Mouse (Mus musculus): ENCODE measurements around the gene Sez6l2. TPM values are rescaled to one million over a fixed set of nuclear protein-coding genes. Genes with fewer than 3 reads are reported as not detected.

The Sez6l2 gene
- total and polyA plus RNA-seq, 3 experiments: 0.22 to 8.0 (median 0.34) TPM

- TF ChIP-seq GATA1 (IDR thresholded peaks at IDR 0.05; ENCODE audit: borderline replicate concordance, low read length) (no peak), GATA2 (IDR thresholded peaks at IDR 0.05; ENCODE audit: borderline replicate concordance, low read depth, low read length) (no peak), TAL1 (conservative IDR thresholded peaks at IDR 0.05; ENCODE audit: low read depth, low read length) (no peak), POLR2AphosphoS5 (IDR thresholded peaks at IDR 0.05; ENCODE audit: insufficient replicate concordance, low read depth, low read length) (no peak), CTCF (IDR thresholded peaks at IDR 0.05; ENCODE audit: low read depth, low read length) (no peak)
- Histone ChIP-seq H3K4me3 (ENCODE audit: low read depth, low read length) (no peak overlapping the region), H3K4me1 (ENCODE audit: insufficient read depth, low read depth, low read length) (peaks cover 92% of the 10 kb centered on the region), H3K27me3 (ENCODE audit: insufficient read depth, low read length) (no peaks in the 10 kb centered on the region), H3K9me3 (replicated peaks) (no peaks in the 10 kb centered on the region), H3K36me3 (replicated peaks) (peaks cover 76% of the 10 kb centered on the region)
- no peak for ATAC-seq (ENCODE audit: extremely low read depth, insufficient number of reproducible peaks, low FRiP score, poor library complexity, severe bottlenecking)
- no peak for DNase-seq (ENCODE audit: low spot score)
Observed at GRCm38 (mm10) chr7:127020031-127020430, 69.7 kb downstream of the Sez6l2 start.

Other genes starting within 250 kb of the Sez6l2 start
Only the 20 nearest of the 29 such genes appear.
- not detected in 2 replicates for gene Fam57b, start 152.9 kb upstream of the Sez6l2 start, total RNA-seq (2014; fragmentation: Nextera tagmentation)
- gene Fam57b, start 152.9 kb upstream of the Sez6l2 start, total RNA-seq (2017): 0.05 TPM in 1 of 2 replicates, not detected in the other
- gene Fam57b, start 152.9 kb upstream of the Sez6l2 start, polyA plus RNA-seq (2012): 0.02 and 0.06 TPM in 2 replicates
- not detected in 2 replicates for gene 4930451I11Rik, start 118.9 kb upstream of the Sez6l2 start, total RNA-seq (2014; fragmentation: Nextera tagmentation)
- not detected in 2 replicates for gene 4930451I11Rik, start 118.9 kb upstream of the Sez6l2 start, total RNA-seq (2017)
- gene 4930451I11Rik, start 118.9 kb upstream of the Sez6l2 start, polyA plus RNA-seq (2012): not detected in 2 replicates
- gene Doc2a, start 103.1 kb upstream of the Sez6l2 start, total RNA-seq (2014; fragmentation: Nextera tagmentation): not detected in 2 replicates
- 0.11 and 0.23 TPM in 2 replicates for gene Doc2a, start 103.1 kb upstream of the Sez6l2 start, total RNA-seq (2017)
- not detected in 2 replicates for gene Doc2a, start 103.1 kb upstream of the Sez6l2 start, polyA plus RNA-seq (2012)
- gene Hirip3, start 88.6 kb upstream of the Sez6l2 start, total RNA-seq (2014; fragmentation: Nextera tagmentation): 46.8 and 53.2 TPM in 2 replicates
- 90.4 and 115 TPM in 2 replicates for gene Hirip3, start 88.6 kb upstream of the Sez6l2 start, total RNA-seq (2017)
- gene Hirip3, start 88.6 kb upstream of the Sez6l2 start, polyA plus RNA-seq (2012): 158 and 159 TPM in 2 replicates
- gene Ino80e, start 88.2 kb upstream of the Sez6l2 start, total RNA-seq (2014; fragmentation: Nextera tagmentation): 106 and 136 TPM in 2 replicates
- gene Ino80e, start 88.2 kb upstream of the Sez6l2 start, total RNA-seq (2017): 50.7 and 60.3 TPM in 2 replicates
- gene Ino80e, start 88.2 kb upstream of the Sez6l2 start, polyA plus RNA-seq (2012): 893 and 1,187 TPM in 2 replicates
- gene Taok2, start 65.9 kb upstream of the Sez6l2 start, total RNA-seq (2014; fragmentation: Nextera tagmentation): 42.9 and 53.6 TPM in 2 replicates
- 36.2 and 38.3 TPM in 2 replicates for gene Taok2, start 65.9 kb upstream of the Sez6l2 start, total RNA-seq (2017)
- gene Taok2, start 65.9 kb upstream of the Sez6l2 start, polyA plus RNA-seq (2012): 181 and 222 TPM in 2 replicates
- 33.6 and 38.7 TPM in 2 replicates for gene Tmem219, start 27.6 kb upstream of the Sez6l2 start, total RNA-seq (2014; fragmentation: Nextera tagmentation)
- gene Tmem219, start 27.6 kb upstream of the Sez6l2 start, total RNA-seq (2017): 32.9 and 42.2 TPM in 2 replicates
- gene Tmem219, start 27.6 kb upstream of the Sez6l2 start, polyA plus RNA-seq (2012): 66.6 and 86.4 TPM in 2 replicates
- gene Kctd13, start 21.7 kb upstream of the Sez6l2 start, total RNA-seq (2014; fragmentation: Nextera tagmentation): 22.4 and 25.3 TPM in 2 replicates
- 6.2 and 8.6 TPM in 2 replicates for gene Kctd13, start 21.7 kb upstream of the Sez6l2 start, total RNA-seq (2017)
- 23.4 and 30.7 TPM in 2 replicates for gene Kctd13, start 21.7 kb upstream of the Sez6l2 start, polyA plus RNA-seq (2012)
- not detected in 2 replicates for gene Asphd1, start 981 bp upstream of the Sez6l2 start, total RNA-seq (2014; fragmentation: Nextera tagmentation)
- not detected in 2 replicates for gene Asphd1, start 981 bp upstream of the Sez6l2 start, total RNA-seq (2017)
- gene Asphd1, start 981 bp upstream of the Sez6l2 start, polyA plus RNA-seq (2012): not detected in 2 replicates
- 37.5 and 44.6 TPM in 2 replicates for gene Cdipt, start 25.4 kb downstream of the Sez6l2 start, total RNA-seq (2014; fragmentation: Nextera tagmentation)
- gene Cdipt, start 25.4 kb downstream of the Sez6l2 start, total RNA-seq (2017): 62.0 and 63.8 TPM in 2 replicates
- 91.2 and 108 TPM in 2 replicates for gene Cdipt, start 25.4 kb downstream of the Sez6l2 start, polyA plus RNA-seq (2012)
- gene Cdiptos, start 25.5 kb downstream of the Sez6l2 start, total RNA-seq (2014; fragmentation: Nextera tagmentation): 2.0 TPM in 1 of 2 replicates, not detected in the other
- gene Cdiptos, start 25.5 kb downstream of the Sez6l2 start, total RNA-seq (2017): 0.55 and 1.2 TPM in 2 replicates
- 0.07 and 0.18 TPM in 2 replicates for gene Cdiptos, start 25.5 kb downstream of the Sez6l2 start, polyA plus RNA-seq (2012)
- 5.9 and 10.6 TPM in 2 replicates for gene Mvp, start 64.1 kb downstream of the Sez6l2 start, total RNA-seq (2014; fragmentation: Nextera tagmentation)
- 22.8 and 28.0 TPM in 2 replicates for gene Mvp, start 64.1 kb downstream of the Sez6l2 start, total RNA-seq (2017)
- gene Mvp, start 64.1 kb downstream of the Sez6l2 start, polyA plus RNA-seq (2012): 13.7 and 13.9 TPM in 2 replicates
- not detected in 2 replicates for gene Pagr1b, start 65.9 kb downstream of the Sez6l2 start, total RNA-seq (2014; fragmentation: Nextera tagmentation)
- gene Pagr1b, start 65.9 kb downstream of the Sez6l2 start, total RNA-seq (2017): 1.0 TPM in 1 of 2 replicates, not detected in the other
- 4.6 and 6.2 TPM in 2 replicates for gene Pagr1b, start 65.9 kb downstream of the Sez6l2 start, polyA plus RNA-seq (2012)
- 36.2 and 40.1 TPM in 2 replicates for gene Pagr1a, start 66.8 kb downstream of the Sez6l2 start, total RNA-seq (2014; fragmentation: Nextera tagmentation)
- gene Pagr1a, start 66.8 kb downstream of the Sez6l2 start, total RNA-seq (2017): 46.5 and 51.2 TPM in 2 replicates
- 30.4 and 56.1 TPM in 2 replicates for gene Pagr1a, start 66.8 kb downstream of the Sez6l2 start, polyA plus RNA-seq (2012)
- 21.4 and 35.9 TPM in 2 replicates for gene Gm42742, start 70.5 kb downstream of the Sez6l2 start, total RNA-seq (2014; fragmentation: Nextera tagmentation)
- 0.93 and 9.2 TPM in 2 replicates for gene Gm42742, start 70.5 kb downstream of the Sez6l2 start, total RNA-seq (2017)
- gene Gm42742, start 70.5 kb downstream of the Sez6l2 start, polyA plus RNA-seq (2012): 128 and 159 TPM in 2 replicates
- 6.4 and 13.6 TPM in 2 replicates for gene Prrt2, start 70.6 kb downstream of the Sez6l2 start, total RNA-seq (2014; fragmentation: Nextera tagmentation)
- gene Prrt2, start 70.6 kb downstream of the Sez6l2 start, total RNA-seq (2017): 0.35 TPM in 1 of 2 replicates, not detected in the other
- 1.5 and 2.0 TPM in 2 replicates for gene Prrt2, start 70.6 kb downstream of the Sez6l2 start, polyA plus RNA-seq (2012)
- gene Maz, start 76.5 kb downstream of the Sez6l2 start, total RNA-seq (2014; fragmentation: Nextera tagmentation): 122 and 130 TPM in 2 replicates
- 81.3 and 113 TPM in 2 replicates for gene Maz, start 76.5 kb downstream of the Sez6l2 start, total RNA-seq (2017)
- 641 and 824 TPM in 2 replicates for gene Maz, start 76.5 kb downstream of the Sez6l2 start, polyA plus RNA-seq (2012)
- 71.3 and 74.6 TPM in 2 replicates for gene Kif22, start 91.9 kb downstream of the Sez6l2 start, total RNA-seq (2014; fragmentation: Nextera tagmentation)
- 88.0 and 101 TPM in 2 replicates for gene Kif22, start 91.9 kb downstream of the Sez6l2 start, total RNA-seq (2017)
- gene Kif22, start 91.9 kb downstream of the Sez6l2 start, polyA plus RNA-seq (2012): 41.8 and 44.2 TPM in 2 replicates
- 2.9 TPM in 1 of 2 replicates, not detected in the other for gene Zg16, start 136.8 kb downstream of the Sez6l2 start, total RNA-seq (2014; fragmentation: Nextera tagmentation)
- 0.17 TPM in 1 of 2 replicates, not detected in the other for gene Zg16, start 136.8 kb downstream of the Sez6l2 start, total RNA-seq (2017)
- gene Zg16, start 136.8 kb downstream of the Sez6l2 start, polyA plus RNA-seq (2012): not detected in 2 replicates
- 39.5 and 42.1 TPM in 2 replicates for gene AI467606, start 140.8 kb downstream of the Sez6l2 start, total RNA-seq (2014; fragmentation: Nextera tagmentation)
- 42.2 and 50.8 TPM in 2 replicates for gene AI467606, start 140.8 kb downstream of the Sez6l2 start, total RNA-seq (2017)
- gene AI467606, start 140.8 kb downstream of the Sez6l2 start, polyA plus RNA-seq (2012): 134 and 143 TPM in 2 replicates

Measured in G1E (cell line).